Mouse (Mus musculus): ENCODE data around the gene Gm47969. TPM values are rescaled to one million over a fixed set of nuclear protein-coding genes. Genes with fewer than 3 reads are reported as not detected.

The Gm47969 gene
- not detected for polyA plus RNA-seq (2014; fragmentation: Illumina TruSeq; extraction: RNeasy Lipid Tissue Mini Kit (QIAGEN cat#74804); ENCODE audit: low read depth, low replicate concordance)

GRCm38 (mm10) chr1:83044882-83045427 is at the start of gene Gm47969:
Gene Gm47969 (plus strand): TSS chr1:83044932.

GRCm38 (mm10) chr1:83000306-83000705 is 44.4 kb upstream of the Gm47969 start, which contains the start of gene Gm47959:
Gene Gm47959 (plus strand): TSS chr1:83000548.

GRCm38 (mm10) chr1:83038109-83038672 is 6.5 kb upstream of the Gm47969 start, which contains the start of gene Slc19a3:
Gene Slc19a3 (minus strand): TSS chr1:83038448.

GRCm38 (mm10) chr1:83042380-83042779 is 2.4 kb upstream of the Gm47969 start, which contains the start of gene Krtap28-10:
Gene Krtap28-10 (minus strand): TSS chr1:83042480.

GRCm38 (mm10) chr1:83059278-83059677 is 14.5 kb downstream of the Gm47969 start, which contains the start of gene A030005K14Rik:
Gene A030005K14Rik (minus strand): TSS chr1:83059378.

GRCm38 (mm10) chr1:83060643-83061042 is 15.9 kb downstream of the Gm47969 start, which contains the start of gene Krtap28-13:
Gene Krtap28-13 (plus strand): TSS chr1:83060930.

Other genes starting within 250 kb of the Gm47969 start
- 69.1 TPM for gene Agfg1, start 205.4 kb upstream of the Gm47969 start, polyA plus RNA-seq (2014; fragmentation: Illumina TruSeq; extraction: RNeasy Lipid Tissue Mini Kit (QIAGEN cat#74804); ENCODE audit: low read depth, low replicate concordance)
- gene A030005L19Rik, start 131.6 kb upstream of the Gm47969 start, polyA plus RNA-seq (2014; fragmentation: Illumina TruSeq; extraction: RNeasy Lipid Tissue Mini Kit (QIAGEN cat#74804); ENCODE audit: low read depth, low replicate concordance) = 1.9 TPM
- gene A030014E15Rik, start 120.0 kb upstream of the Gm47969 start, polyA plus RNA-seq (2014; fragmentation: Illumina TruSeq; extraction: RNeasy Lipid Tissue Mini Kit (QIAGEN cat#74804); ENCODE audit: low read depth, low replicate concordance) = not detected
- gene Gm6217, start 113.5 kb upstream of the Gm47969 start, polyA plus RNA-seq (2014; fragmentation: Illumina TruSeq; extraction: RNeasy Lipid Tissue Mini Kit (QIAGEN cat#74804); ENCODE audit: low read depth, low replicate concordance) = not detected
- gene A030003K21Rik, start 101.5 kb upstream of the Gm47969 start, polyA plus RNA-seq (2014; fragmentation: Illumina TruSeq; extraction: RNeasy Lipid Tissue Mini Kit (QIAGEN cat#74804); ENCODE audit: low read depth, low replicate concordance) = not detected
- not detected for gene Gm7544, start 88.9 kb upstream of the Gm47969 start, polyA plus RNA-seq (2014; fragmentation: Illumina TruSeq; extraction: RNeasy Lipid Tissue Mini Kit (QIAGEN cat#74804); ENCODE audit: low read depth, low replicate concordance)
- not detected for gene Gm47955, start 84.6 kb upstream of the Gm47969 start, polyA plus RNA-seq (2014; fragmentation: Illumina TruSeq; extraction: RNeasy Lipid Tissue Mini Kit (QIAGEN cat#74804); ENCODE audit: low read depth, low replicate concordance)
- gene Gm47959, start 44.4 kb upstream of the Gm47969 start, polyA plus RNA-seq (2014; fragmentation: Illumina TruSeq; extraction: RNeasy Lipid Tissue Mini Kit (QIAGEN cat#74804); ENCODE audit: low read depth, low replicate concordance) = not detected
- gene Slc19a3, start 6.5 kb upstream of the Gm47969 start, polyA plus RNA-seq (2014; fragmentation: Illumina TruSeq; extraction: RNeasy Lipid Tissue Mini Kit (QIAGEN cat#74804); ENCODE audit: low read depth, low replicate concordance) = 0.76 TPM
- gene Krtap28-10, start 2.5 kb upstream of the Gm47969 start, polyA plus RNA-seq (2014; fragmentation: Illumina TruSeq; extraction: RNeasy Lipid Tissue Mini Kit (QIAGEN cat#74804); ENCODE audit: low read depth, low replicate concordance) = not detected
- not detected for gene A030005K14Rik, start 14.4 kb downstream of the Gm47969 start, polyA plus RNA-seq (2014; fragmentation: Illumina TruSeq; extraction: RNeasy Lipid Tissue Mini Kit (QIAGEN cat#74804); ENCODE audit: low read depth, low replicate concordance)
- gene Krtap28-13, start 16.0 kb downstream of the Gm47969 start, polyA plus RNA-seq (2014; fragmentation: Illumina TruSeq; extraction: RNeasy Lipid Tissue Mini Kit (QIAGEN cat#74804); ENCODE audit: low read depth, low replicate concordance) = not detected
- 17.3 TPM for gene Ccl20, start 71.8 kb downstream of the Gm47969 start, polyA plus RNA-seq (2014; fragmentation: Illumina TruSeq; extraction: RNeasy Lipid Tissue Mini Kit (QIAGEN cat#74804); ENCODE audit: low read depth, low replicate concordance)
- not detected for gene Daw1, start 114.8 kb downstream of the Gm47969 start, polyA plus RNA-seq (2014; fragmentation: Illumina TruSeq; extraction: RNeasy Lipid Tissue Mini Kit (QIAGEN cat#74804); ENCODE audit: low read depth, low replicate concordance)

All from sigmoid colon, adult 10 weeks (tissue).